Mouse (Mus musculus) thymus, postnatal 10 days (tissue): ENCODE measurements around the gene Macrod2.

Experiments
- DNase-seq, 2 experiments: peaks; one replicate each; pipeline ENCODE4 v3.0.0; 2021; ENCODE audit warnings: low spot score in 2 of 2

Gene Macrod2

GRCm38 (mm10) chr2:140570874-140571273 lies 175.8 kb downstream of the Macrod2 start:
- no peak for DNase-seq

DNA sequence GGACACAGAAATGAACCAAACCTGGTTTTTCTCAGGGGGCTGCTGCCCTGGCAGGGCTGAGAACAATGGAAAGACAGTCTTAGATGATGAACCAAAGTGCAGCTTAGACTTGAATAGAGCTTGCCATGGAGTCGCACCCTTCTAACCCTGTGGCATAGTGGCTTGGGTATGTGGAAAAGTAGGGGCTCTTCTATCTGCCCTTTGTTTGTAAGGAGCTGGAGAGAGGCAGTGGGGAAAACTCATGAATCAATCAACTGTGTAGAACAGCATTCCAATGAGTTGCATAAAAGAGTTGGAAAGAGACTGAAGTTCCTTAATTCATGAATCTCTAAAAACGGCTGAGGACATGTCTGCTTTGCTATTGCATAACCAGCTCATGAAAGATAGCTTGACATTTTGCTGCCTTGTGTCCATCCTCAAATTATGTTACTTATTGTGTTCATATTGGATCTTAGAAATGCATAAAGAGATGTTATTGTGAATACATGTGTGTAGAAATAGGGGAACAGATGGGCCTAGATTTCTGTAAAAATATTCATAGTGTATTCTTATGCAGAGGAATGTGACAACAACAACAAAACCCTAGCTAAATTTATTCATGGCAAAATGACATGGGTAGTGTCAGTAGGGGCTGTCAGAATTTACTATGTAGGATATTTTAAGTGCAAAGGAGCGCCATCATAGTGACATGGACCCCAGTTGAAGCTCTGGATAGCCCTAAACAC lies 197.6 kb downstream of the Macrod2 start:
- no peak for DNase-seq

DNA sequence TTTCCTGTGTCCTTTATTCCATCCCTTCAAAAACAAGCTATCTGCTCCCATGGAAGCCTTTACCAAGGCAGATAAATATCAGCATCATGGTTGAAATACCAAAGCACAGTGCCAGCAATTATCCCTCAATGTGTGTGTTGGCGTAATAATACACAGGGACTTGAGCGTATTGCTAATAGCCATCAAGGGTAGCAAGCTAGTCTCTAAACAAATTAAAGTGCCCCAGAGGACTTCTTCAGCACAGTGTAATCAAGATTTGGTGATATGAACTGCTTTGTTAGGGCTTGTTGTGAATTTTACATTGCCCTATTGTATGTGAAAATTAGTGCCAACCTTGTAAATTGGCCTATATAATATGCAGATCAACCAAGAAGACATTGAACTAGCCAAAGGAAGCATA lies 201.8 kb downstream of the Macrod2 start:
- DNase-seq: no peak

DNA sequence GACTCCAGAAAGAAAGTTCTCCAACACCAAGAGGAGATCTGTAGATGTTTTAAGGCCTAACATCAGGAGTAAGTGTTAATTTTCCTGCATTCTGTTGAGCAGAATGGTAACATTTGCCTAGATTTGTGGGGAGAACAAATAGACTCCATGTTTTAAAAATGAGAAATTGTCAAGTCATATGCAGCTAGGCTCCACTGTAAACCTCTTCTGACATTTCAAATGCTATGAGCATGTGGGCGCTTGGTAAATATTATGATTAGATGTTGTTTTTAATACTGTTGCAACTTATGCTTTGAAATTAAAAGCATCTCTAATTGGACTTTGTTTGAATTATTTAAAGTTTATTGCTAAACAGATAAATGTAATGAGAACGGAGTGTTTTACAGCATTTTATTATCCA lies 220.3 kb downstream of the Macrod2 start:
- no peak for DNase-seq

DNA sequence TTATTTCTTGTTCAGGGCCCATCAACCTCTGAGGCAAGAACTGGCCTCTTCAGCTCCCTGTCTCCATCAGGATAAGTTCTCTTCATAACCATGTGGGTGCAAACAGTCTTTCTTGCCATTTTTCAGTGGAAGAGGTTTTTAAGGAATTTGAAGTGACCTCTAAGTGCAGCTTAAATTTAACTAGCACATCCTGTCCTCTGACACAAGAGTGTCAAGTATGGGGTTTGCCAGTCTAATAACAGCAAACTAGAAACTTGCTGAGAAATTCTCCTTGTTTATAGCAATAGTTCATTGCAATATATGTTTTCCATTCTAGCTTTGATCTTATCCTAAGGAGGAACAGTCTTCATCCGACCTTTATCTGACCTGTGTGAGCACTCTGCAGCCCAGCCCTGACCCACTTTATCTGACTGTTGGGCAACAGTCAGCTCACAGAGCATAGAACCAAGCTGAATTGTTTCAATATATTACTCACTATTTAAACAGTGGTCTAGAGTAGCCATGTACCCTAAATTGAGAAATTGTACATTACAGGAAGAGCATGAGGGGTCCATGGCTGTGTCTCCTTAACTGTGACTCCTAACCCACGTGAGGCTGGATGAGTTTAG lies 226.7 kb downstream of the Macrod2 start:
- no peak for DNase-seq

GRCm38 (mm10) chr2:140653481-140653880 lies 258.4 kb downstream of the Macrod2 start:
- no peak for DNase-seq

DNA sequence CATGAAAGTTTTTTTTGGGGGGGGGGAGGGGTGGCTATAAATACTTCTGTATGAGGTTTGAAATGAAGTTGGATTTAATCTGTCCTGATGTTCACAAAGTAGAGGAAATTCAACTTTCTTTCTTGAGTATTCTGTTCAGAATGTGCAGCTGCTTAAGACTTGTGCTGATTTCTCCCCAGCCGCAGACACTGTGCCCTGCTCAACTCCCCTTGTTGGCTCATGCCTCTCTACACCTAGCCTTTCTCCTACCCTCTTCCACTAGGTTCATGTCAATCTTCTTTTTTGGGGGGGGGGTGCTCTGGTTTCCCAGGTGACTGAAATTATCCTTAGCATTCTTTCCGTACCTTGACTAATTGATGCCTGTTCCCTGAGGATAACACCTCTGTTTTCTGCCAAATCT lies 258.9 kb downstream of the Macrod2 start:
- no peak for DNase-seq

DNA sequence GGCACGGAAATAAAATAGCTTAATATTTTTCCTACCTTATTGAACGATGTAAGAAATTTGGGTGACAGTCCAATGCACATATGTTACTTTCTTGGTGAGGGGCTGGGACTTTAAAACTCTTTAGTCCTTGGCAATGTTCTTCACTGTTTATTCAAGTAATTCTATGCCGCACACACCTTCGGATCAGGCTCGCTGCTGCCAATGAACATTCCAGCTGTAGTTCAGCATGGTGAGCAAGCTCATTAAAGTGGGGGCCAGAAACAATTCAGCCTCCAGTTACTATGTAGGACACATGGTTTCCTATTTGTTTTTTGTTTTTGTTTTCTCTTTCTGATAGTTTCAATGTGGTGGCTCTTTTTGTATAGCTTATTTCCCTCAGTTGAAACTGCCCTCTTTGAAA lies 267.6 kb downstream of the Macrod2 start:
- no peak for DNase-seq

- no peak for DNase-seq
Observed at GRCm38 (mm10) chr2:140664381-140664780, 269.3 kb downstream of the Macrod2 start.

- DNase-seq: no peak
Observed at GRCm38 (mm10) chr2:140666846-140667245, 271.7 kb downstream of the Macrod2 start.

GRCm38 (mm10) chr2:140667261-140668047 lies 272.3 kb downstream of the Macrod2 start:
- DNase-seq: no peak

- DNase-seq: peak in 1 of 2 experiments; percentile 3
Observed at GRCm38 (mm10) chr2:140668311-140668710, 273.2 kb downstream of the Macrod2 start.

DNA sequence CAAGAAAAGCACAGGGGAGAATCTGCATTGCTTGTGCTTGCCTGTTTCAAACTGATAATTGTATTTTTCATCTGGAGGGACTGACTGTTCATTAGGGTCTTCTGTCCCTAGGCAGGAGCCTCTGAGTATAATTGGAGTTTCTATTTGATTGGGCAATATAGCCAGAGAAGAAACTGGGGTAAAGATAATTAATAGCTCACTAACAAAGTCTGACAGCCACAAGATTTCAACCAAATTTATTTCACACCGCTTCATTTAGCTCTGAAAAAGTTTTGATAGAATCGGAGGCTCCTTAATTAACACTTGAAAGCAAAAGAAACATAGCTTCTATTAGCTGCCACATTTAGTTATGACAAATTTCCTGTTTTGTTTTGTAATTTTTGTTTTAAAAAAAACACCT lies 274.0 kb downstream of the Macrod2 start:
- no peak for DNase-seq

- DNase-seq: no peak
Observed at GRCm38 (mm10) chr2:140669786-140670185, 274.7 kb downstream of the Macrod2 start.

DNA sequence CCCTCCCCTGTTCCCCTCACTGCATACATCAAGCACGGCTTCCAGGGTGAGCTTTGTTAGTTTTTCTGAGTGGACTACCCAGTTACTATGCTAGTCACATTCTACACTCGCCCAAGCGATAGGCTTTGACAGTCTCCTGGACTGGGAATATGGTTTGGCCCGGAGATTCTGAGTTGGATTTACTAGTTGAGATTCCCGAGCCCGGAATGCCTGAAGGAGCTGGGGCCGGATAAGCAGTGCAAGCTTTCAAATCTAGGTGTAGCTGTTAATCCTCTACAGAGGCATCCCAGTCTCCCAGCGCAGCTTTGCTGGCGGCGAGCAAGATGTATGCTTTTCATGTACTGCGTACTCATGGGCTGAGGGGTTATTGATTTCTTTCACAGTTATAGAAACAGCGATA lies 275.3 kb downstream of the Macrod2 start:
- no peak for DNase-seq

DNA sequence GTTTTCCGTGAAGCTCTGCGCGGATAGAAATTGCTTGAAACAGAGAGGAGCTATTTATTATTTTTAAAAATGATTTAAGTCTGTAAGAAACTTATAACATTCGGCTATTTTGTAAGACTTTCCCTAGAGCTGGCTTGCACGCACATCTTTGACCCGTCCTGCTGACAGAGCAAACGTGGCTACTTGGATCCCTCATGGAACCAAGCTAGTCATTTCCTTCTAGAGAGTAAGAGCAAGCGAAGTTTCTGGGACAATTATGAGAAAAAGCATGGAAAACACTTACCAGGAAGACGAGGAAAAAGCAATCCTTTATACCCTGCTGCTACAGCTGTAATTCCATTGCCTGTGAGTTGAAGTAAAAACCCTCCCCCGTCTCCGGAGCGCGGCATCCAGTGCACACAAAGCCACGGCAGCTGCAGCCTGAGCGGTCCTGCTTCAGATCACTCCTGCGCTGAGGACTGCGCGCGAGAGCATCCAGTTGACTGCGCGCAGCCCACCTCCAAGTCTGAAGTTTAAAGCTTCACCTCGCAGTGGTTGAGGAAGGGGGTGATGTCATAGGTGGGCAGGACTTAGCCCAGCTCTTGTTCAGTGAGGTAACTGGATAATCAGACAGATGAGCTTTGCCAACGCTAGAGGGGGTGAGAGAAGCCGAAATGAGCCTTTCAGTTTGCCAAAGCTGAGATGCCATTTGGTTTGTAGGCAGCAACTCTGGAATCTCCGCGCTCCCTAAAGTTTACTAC lies 276.0 kb downstream of the Macrod2 start, which contains the start of gene Flrt3:
Gene Flrt3, minus strand, starts transcription at position 507 of the 740 bp plus-strand sequence.
- DNase-seq: peak; percentile 44 to 59

GRCm38 (mm10) chr2:140673466-140673865 lies 278.4 kb downstream of the Macrod2 start:
- DNase-seq: no peak

DNA sequence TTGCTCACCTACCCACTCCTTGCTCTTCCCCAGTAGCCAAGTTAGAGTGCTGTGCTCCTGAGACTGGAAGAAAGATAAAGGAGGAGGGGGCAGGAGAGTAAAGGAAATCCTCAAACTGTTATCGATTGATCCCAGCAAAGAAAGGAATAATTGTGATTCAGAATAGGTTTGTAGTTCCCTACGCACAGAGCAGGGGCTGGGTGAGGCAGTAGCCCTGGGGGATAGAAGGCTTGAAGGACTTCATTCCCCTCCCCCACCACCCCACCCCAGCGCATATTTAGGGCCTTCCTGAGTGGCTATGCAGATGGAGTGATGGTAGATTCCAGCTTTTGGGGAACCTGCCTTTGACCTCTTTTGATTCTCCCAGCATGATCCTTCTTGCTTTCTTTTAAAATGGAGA lies 281.6 kb downstream of the Macrod2 start:
- DNase-seq: no peak

- DNase-seq: no peak
Observed at GRCm38 (mm10) chr2:140690906-140691305, 295.8 kb downstream of the Macrod2 start.

GRCm38 (mm10) chr2:140691403-140691802 lies 296.3 kb downstream of the Macrod2 start:
- DNase-seq: no peak

- no peak for DNase-seq
Observed at GRCm38 (mm10) chr2:140692461-140692860, 297.4 kb downstream of the Macrod2 start.

DNA sequence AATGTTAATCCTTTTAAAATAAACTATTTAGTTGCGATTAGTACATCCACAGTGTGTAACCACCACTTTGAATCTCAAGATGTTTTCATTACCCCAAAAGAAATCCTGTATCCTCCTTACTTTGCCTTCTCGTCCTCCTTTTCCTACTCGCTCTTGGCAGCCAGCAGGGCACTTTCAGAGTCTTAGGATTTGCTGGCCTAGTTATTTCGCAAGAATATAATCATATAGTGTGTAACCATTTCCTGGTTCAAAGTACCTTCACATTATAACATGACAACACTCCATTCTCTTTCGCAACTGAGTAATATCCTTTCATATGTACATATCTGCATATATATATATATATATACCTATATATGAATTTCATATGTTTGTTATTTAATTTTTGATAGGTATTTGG lies 298.7 kb downstream of the Macrod2 start:
- no peak for DNase-seq
